Mouse (Mus musculus) hindbrain, embryonic 15.5 days (tissue): ENCODE data around the gene Slc25a40. TPM values are rescaled to one million over a fixed set of nuclear protein-coding genes. Genes with fewer than 3 reads are reported as not detected.

Source experiments
- ATAC-seq: fragments of 200-750 bp; cut with Nextera tagmentation; 2 replicates; pipeline ENCODE4 v1.8.0; 2017; ENCODE audit warnings: low read depth, moderate number of reproducible peaks, moderate TSS enrichment; ENCODE audit not compliant: low FRiP score
- H3K27ac ChIP-seq: fragments of 300-500 bp; sonication (generic); replicated peaks from 2 replicates; pipeline ENCODE4 v1.5.1; 2015; ENCODE audit warnings: mild to moderate bottlenecking, inconsistent platforms
- H3K27me3 ChIP-seq: fragments of 300-500 bp; sonication (generic); 2 replicates; pipeline ENCODE4 v1.6.1; 2015; ENCODE audit warnings: control low read depth, inconsistent platforms
- H3K36me3 ChIP-seq: fragments of 300-500 bp; sonication (generic); 2 replicates; pipeline ENCODE4 v1.6.1; 2015; ENCODE audit warnings: control low read depth, inconsistent platforms
- H3K4me1 ChIP-seq: fragments of 300-500 bp; sonication (generic); replicated peaks from 2 replicates; pipeline ENCODE4 v1.6.1; 2015; ENCODE audit warnings: control low read depth, inconsistent platforms
- H3K4me2 ChIP-seq: fragments of 300-500 bp; sonication (generic); 2 replicates; pipeline ENCODE4 v1.6.1; 2015; ENCODE audit warnings: moderate library complexity, mild to moderate bottlenecking, inconsistent platforms
- H3K4me3 ChIP-seq: fragments of 300-500 bp; sonication (generic); 2 replicates; pipeline ENCODE4 v1.5.1; 2015; ENCODE audit warnings: mild to moderate bottlenecking, inconsistent platforms
- H3K9ac ChIP-seq: fragments of 300-500 bp; sonication (generic); 2 replicates; pipeline ENCODE4 v1.6.1; 2015; ENCODE audit warnings: inconsistent platforms
- H3K9me3 ChIP-seq: fragments of 300-500 bp; sonication (generic); 2 replicates; pipeline ENCODE4 v1.6.1; 2016; ENCODE audit warnings: control low read depth, inconsistent platforms
- WGBS: fragments of 180-500 bp; shearing (Covaris S2); methylation state at CpG from one replicate; pipeline ENCODE4 v1.1.7; 2015; 5-methylcytosine and 5-hydroxymethylcytosine counted together
- polyA plus RNA-seq: library from polyadenylated mRNA; unstranded; fragments of >200 nt; fragmentation: Nextera tagmentation; extraction: Ambion mirVana; gene quantifications from 2 replicates; pipeline ENCODE4 v1.2.1, GENCODE M21; 2015

The Slc25a40 gene
- polyA plus RNA-seq: 8.0 and 9.0 TPM in 2 replicates

GRCm38 (mm10) chr5:8422157-8422931 is at the start of gene Slc25a40, which contains the start of gene Dbf4:
Gene Slc25a40 (plus strand): TSS chr5:8422850.
Gene Dbf4 (minus strand): TSS chr5:8422716.
- H3K9me3 ChIP-seq: no peaks in the 10 kb centered on the region
- under 1% methylated on average over 93 of the region's 93 CpGs for WGBS
- ATAC-seq: peak; percentile 98
- H3K4me1 ChIP-seq: peaks cover 11% of the 10 kb centered on the region
- H3K27me3 ChIP-seq: no peaks in the 10 kb centered on the region
- H3K9ac ChIP-seq: peak within 1 kb of the TSS; percentile 81
- H3K4me2 ChIP-seq: peak within 1 kb of the TSS; percentile 75
- H3K4me3 ChIP-seq: peak within 1 kb of the TSS; percentile 69
- no peaks in the 10 kb centered on the region for H3K36me3 ChIP-seq
- H3K27ac ChIP-seq: peak within 1 kb of the TSS; percentile 67

GRCm38 (mm10) chr5:8373415-8373814 is 49.2 kb upstream of the Slc25a40 start:
- no peak overlapping the region for H3K4me3 ChIP-seq
- WGBS: 69% methylated on average over 4 of the region's 4 CpGs
- no peaks in the 10 kb centered on the region for H3K36me3 ChIP-seq
- no peak overlapping the region for H3K27ac ChIP-seq
- ATAC-seq: no peak
- no peaks in the 10 kb centered on the region for H3K4me1 ChIP-seq
- H3K9ac ChIP-seq: no peak overlapping the region
- no peak overlapping the region for H3K4me2 ChIP-seq
- H3K9me3 ChIP-seq: no peaks in the 10 kb centered on the region
- no peaks in the 10 kb centered on the region for H3K27me3 ChIP-seq

- Histone ChIP-seq H3K9me3 (no peaks in the 10 kb centered on the region), H3K4me2 (no peak overlapping the region), H3K4me3 (no peak overlapping the region), H3K36me3 (no peaks in the 10 kb centered on the region), H3K27ac (no peak overlapping the region), H3K27me3 (no peaks in the 10 kb centered on the region), H3K9ac (no peak overlapping the region), H3K4me1 (no peaks in the 10 kb centered on the region)
- WGBS: 90% methylated on average over 5 of the region's 5 CpGs
- ATAC-seq: no peak
Observed at GRCm38 (mm10) chr5:8374297-8374906, 48.2 kb upstream of the Slc25a40 start.

GRCm38 (mm10) chr5:8393891-8394583 is 28.6 kb upstream of the Slc25a40 start:
- no peak for ATAC-seq
- no peak overlapping the region for H3K27ac ChIP-seq
- 72% methylated on average over 1 of the region's 1 CpGs for WGBS

GRCm38 (mm10) chr5:8397587-8398249 is 24.9 kb upstream of the Slc25a40 start:
- no peaks in the 10 kb centered on the region for H3K4me1 ChIP-seq
- no peak overlapping the region for H3K27ac ChIP-seq
- no peak for ATAC-seq
- no peak overlapping the region for H3K4me3 ChIP-seq
- no peak overlapping the region for H3K9ac ChIP-seq
- 95% methylated on average over 13 of the region's 13 CpGs for WGBS
- H3K4me2 ChIP-seq: no peak overlapping the region
- H3K27me3 ChIP-seq: no peaks in the 10 kb centered on the region
- H3K9me3 ChIP-seq: no peaks in the 10 kb centered on the region
- H3K36me3 ChIP-seq: peaks cover 15% of the 10 kb centered on the region

More at GRCm38 (mm10) chr5:8393891-8394583, 28.6 kb upstream of the Slc25a40 start:
- Histone ChIP-seq H3K9ac (no peak overlapping the region), H3K9me3 (no peaks in the 10 kb centered on the region), H3K27me3 (no peaks in the 10 kb centered on the region), H3K4me1 (no peaks in the 10 kb centered on the region), H3K4me2 (no peak overlapping the region), H3K36me3 (peaks cover 11% of the 10 kb centered on the region), H3K4me3 (no peak overlapping the region)

GRCm38 (mm10) chr5:8408746-8409145 is 13.9 kb upstream of the Slc25a40 start:
- peaks cover 9% of the 10 kb centered on the region for H3K36me3 ChIP-seq
- H3K9me3 ChIP-seq: no peaks in the 10 kb centered on the region
- 92% methylated on average over 4 of the region's 4 CpGs for WGBS
- no peak overlapping the region for H3K27ac ChIP-seq
- H3K4me3 ChIP-seq: no peak overlapping the region
- no peaks in the 10 kb centered on the region for H3K27me3 ChIP-seq
- H3K4me2 ChIP-seq: no peak overlapping the region
- ATAC-seq: no peak
- H3K9ac ChIP-seq: no peak overlapping the region
- H3K4me1 ChIP-seq: no peaks in the 10 kb centered on the region

- WGBS: 96% methylated on average over 3 of the region's 3 CpGs
- Histone ChIP-seq H3K27me3 (no peaks in the 10 kb centered on the region), H3K4me2 (no peak overlapping the region), H3K36me3 (no peaks in the 10 kb centered on the region), H3K9me3 (no peaks in the 10 kb centered on the region), H3K4me3 (no peak overlapping the region), H3K4me1 (peaks cover 4% of the 10 kb centered on the region), H3K27ac (no peak overlapping the region), H3K9ac (no peak overlapping the region)
- no peak for ATAC-seq
Observed at GRCm38 (mm10) chr5:8416683-8417413, 5.8 kb upstream of the Slc25a40 start.

- H3K36me3 ChIP-seq: no peaks in the 10 kb centered on the region
Observed at GRCm38 (mm10) chr5:8417443-8417842, 5.2 kb upstream of the Slc25a40 start.

GRCm38 (mm10) chr5:8421424-8421823 is 1.2 kb upstream of the Slc25a40 start:
- H3K9ac ChIP-seq: peak overlapping the region; percentile 60
- peaks cover 11% of the 10 kb centered on the region for H3K4me1 ChIP-seq
- ATAC-seq: no peak
- H3K27me3 ChIP-seq: no peaks in the 10 kb centered on the region
- no peaks in the 10 kb centered on the region for H3K36me3 ChIP-seq
- H3K27ac ChIP-seq: no peak overlapping the region
- 21% methylated on average over 3 of the region's 3 CpGs for WGBS
- H3K9me3 ChIP-seq: no peaks in the 10 kb centered on the region
- peak overlapping the region; percentile 75 for H3K4me2 ChIP-seq
- H3K4me3 ChIP-seq: peak overlapping the region; percentile 69

More at GRCm38 (mm10) chr5:8417443-8417842, 5.2 kb upstream of the Slc25a40 start:
- no peak overlapping the region for H3K4me2 ChIP-seq
- H3K9me3 ChIP-seq: no peaks in the 10 kb centered on the region
- H3K27me3 ChIP-seq: no peaks in the 10 kb centered on the region
- no peak overlapping the region for H3K9ac ChIP-seq
- H3K4me3 ChIP-seq: no peak overlapping the region
- WGBS: 47% methylated on average over 1 of the region's 1 CpGs
- H3K27ac ChIP-seq: no peak overlapping the region
- ATAC-seq: no peak
- peaks cover 4% of the 10 kb centered on the region for H3K4me1 ChIP-seq

- Histone ChIP-seq H3K27me3 (no peaks in the 10 kb centered on the region), H3K27ac (peak overlapping the region; percentile 67), H3K4me2 (peak overlapping the region; percentile 75), H3K9ac (peak overlapping the region; percentile 81), H3K4me3 (peak overlapping the region; percentile 69), H3K36me3 (no peaks in the 10 kb centered on the region), H3K9me3 (no peaks in the 10 kb centered on the region), H3K4me1 (peaks cover 11% of the 10 kb centered on the region)
- 1% methylated on average over 40 of the region's 40 CpGs for WGBS
- ATAC-seq: no peak
Observed at GRCm38 (mm10) chr5:8422932-8423928, 580 bp downstream of the Slc25a40 start.
